Mouse (Mus musculus) layer of hippocampus, adult 9-11 months (tissue): ENCODE data around the gene Acot9.

Experiments used
- DNase-seq: peaks from one replicate; pipeline ENCODE4 v3.0.0; 2022

The Acot9 gene

DNA sequence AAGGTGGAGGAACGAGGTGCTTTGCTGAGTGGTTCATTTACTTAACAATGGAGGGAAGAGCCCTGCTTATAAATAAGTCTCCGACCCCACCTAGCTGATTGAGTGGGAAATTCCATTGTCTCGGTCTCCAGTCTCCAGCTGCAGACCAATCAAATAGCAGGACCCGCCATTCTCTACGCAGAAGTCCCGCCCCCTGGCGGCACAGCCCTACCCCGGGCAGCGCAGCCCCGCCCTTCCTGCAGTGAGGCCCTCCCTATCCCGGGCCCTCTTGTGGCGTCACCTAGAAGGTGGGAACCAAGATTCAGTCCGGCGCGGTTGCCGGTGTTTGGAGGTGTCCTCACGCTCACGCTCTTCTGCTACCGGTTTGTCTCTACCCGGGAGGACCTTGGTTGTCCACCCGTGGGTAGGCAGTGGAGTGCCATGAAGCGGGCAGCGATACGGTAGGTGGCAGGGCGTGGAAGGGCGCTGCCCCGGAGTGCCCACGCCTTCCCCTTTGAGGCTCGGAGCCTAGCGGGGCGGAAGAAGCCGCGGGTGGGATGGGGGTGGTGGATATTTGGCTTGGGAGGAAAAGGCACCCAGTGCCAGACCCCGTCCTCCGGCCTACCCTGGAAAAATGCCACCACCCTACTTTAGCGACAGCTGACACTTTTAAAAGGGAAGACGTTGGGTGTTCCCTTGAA lies at the start of gene Acot9:
Acot9 (plus strand) TSS at position 209 of the 680 bp plus-strand sequence.
- peak; percentile 94 for DNase-seq

DNA sequence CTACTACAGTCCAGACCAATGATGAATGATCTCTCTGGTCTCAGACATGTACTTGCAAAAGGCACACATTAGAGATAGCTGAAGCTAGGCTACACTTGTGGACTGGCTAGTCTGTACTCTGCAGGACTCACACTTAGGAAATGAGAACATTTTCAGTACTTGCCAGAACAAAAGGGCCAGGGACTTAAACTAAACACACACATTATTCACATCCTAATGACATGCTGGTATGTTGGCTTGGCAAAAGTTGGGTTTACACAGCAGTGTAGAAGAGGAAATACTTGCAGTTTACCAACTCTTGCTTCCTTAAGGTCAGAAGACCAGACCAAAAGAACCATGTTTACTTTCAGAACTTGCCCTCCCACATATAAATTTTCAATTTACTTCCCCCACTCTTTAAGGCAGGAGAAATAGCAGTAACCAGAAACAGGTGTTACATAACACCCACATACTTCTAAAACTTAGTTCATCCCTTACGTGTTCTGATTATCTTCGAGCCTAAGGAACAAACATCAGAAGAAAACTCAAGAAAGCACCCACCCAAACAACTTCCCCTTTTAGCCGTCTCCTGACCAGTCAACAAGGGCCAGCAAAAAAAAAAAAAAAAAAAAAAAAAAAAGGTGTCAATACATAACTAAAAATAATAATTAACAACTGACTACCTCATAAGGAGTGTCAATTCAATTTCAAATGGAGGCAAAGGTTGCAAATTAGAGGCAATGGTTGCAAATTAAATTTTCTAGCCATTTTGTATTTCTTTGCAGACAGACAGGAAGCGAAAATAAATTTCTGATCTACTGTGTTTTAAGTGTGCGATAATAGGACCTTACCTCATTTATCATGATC lies 47.7 kb upstream of the Acot9 start:
- no peak for DNase-seq

DNA sequence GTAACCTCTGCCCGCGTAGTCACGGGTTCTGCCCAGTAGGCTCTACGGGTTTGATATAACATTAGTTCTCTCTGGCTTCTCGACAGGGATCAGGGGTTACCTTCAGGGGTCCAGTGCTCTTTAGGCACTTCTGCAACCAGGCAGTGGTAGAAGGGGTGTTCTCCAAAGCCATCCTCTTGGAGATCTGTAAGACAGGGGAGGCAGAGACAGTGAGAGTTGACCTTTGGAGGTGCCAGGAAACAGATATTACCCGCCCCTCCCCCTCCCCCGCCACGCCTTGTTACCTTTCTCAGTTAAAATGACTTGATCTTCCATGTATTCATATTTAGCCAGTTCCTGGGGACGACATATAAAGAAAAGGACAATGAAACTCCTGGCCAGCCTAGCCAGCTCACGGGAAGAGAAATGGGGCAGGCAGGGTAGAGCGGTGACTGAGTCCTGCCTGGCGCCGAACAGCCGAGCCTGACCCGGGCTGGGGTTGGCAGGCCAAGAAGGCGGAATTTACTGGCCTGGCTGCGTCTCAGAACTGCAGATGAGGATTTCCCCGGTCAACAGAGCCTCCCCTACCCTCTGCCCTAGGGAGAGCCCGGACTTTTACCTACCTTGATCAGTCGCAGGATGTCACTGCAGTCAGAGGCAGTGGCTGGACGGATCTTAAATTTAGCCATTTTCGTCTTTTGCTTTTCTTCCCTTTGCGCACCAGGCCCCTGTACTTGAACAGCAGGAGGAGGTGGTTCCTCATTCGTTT lies 46.6 kb upstream of the Acot9 start:
- no peak for DNase-seq

DNA sequence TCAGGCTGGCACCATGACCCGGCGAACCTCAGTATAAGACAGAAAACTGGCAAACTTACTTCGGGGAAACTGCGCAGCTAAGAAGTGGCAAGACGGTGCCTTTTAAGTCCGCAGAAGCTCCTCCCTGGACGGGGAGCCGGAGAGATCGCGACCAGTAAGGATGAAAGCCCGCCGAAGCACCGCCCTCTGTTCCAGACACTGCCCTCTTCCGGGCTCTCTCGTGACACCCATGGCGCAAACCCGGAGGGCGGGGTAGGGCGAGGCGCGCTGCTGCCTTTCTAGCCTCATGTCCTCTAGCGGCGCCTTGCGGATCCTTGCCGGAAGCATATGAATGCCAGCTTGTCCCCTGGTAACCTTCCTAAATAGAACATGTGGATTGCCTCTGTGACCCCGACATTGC lies 46.0 kb upstream of the Acot9 start, which contains the start of gene Sat1:
Sat1 (minus strand) TSS at position 179 of the 400 bp plus-strand sequence.
- peak; percentile 94 for DNase-seq

DNA sequence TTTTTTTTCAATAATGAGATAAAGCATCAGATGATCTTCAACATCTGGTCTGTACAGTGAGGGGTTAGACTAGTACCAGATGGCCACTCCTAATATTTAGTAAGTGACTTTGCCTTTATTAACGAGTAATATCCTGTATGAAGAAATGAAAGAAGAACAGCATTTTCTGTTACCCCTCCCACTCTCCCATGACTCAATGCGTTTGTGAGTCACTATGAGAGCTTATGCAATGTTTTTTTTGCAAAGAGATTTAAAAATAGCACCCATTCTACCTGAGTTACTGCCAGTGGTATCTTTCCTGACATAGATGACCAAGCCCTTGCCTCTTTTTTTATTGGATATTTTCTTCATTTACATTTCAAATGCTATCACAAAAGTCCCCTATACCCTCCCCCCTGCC lies 44.0 kb upstream of the Acot9 start:
- no peak for DNase-seq

DNA sequence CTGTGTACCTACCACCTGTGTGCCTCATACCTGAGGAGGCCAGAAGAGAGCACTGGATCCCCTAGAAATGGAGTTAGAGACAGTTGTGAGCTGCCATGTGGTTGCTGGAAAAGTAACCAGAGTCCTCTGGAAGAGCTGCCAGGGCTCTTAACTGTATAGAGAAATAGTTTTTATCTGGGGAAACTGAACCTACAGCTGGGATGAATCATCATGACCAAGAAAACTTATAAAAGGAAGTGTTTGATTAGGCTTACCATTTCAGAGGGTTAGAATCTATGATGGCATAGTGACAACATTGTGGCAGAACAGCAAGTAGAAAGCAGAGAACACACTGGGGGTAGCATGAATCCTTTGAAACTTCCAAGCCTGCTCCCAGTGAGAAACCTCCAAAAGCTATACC lies 5.4 kb upstream of the Acot9 start:
- DNase-seq, result no peak

DNA sequence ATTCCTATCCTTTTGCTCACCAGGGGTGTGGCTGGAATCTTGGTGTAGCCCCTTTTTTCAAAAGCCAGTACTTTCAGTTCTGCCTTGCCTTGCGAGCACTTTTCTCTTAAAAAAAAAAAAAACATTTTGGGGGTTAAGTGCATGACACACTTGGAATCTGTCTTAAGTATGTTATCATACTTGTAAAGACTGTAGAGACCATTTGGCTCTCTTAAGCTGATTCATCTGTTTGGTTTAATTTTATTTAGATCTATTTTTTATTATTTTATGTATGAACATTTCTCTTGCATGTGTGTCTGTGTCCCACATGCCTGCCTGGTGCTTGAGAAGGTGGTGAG lies 641 bp downstream of the Acot9 start:
- no peak for DNase-seq

DNA sequence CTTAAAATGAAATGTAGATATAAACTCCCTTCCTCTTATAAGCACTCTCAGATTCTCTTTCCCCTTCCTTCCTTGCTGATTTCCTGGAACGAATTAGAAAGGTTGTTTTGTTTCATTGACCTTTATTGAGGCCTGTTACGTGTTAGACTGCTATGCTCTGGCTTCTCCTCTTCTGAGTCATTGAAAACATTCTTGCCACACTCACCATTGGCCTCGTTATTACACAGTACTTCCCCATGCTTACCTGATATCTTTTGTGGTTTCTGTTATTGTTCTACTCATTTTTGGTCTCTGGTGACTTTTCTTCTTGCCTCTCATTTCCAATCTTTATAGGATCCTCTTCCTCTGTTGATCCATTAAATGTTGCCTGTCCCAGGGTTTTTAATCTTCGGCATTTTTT lies 16.2 kb downstream of the Acot9 start:
- DNase-seq, result no peak

DNA sequence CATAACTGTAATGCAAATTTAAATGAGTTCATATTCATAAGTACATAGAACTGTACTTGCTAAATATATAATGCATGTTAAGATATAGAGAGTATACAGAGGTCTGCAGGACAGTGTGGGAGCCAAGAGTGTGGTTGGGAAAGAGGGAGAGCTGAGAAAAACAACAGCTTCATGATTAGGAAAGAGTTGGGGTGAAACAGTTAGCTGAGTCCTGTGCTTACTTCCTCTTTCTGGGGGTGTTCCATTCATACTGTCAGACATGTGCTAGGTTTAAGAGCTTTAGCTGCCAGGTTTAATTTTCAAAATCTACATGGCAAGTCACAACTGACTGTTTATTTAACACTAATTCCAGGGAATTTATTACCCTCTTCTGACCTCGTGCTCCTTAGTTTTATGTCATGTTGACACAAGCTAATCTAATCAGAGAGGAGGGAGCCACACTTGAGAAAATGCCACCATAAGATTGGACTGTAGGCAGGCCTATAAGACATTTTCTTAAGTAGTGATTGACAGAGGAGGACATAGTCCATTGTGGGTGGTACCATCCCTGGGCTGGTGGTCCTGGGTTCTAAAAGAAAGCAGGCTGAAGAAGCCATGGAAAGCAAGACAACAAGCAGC lies 18.3 kb downstream of the Acot9 start:
- no peak for DNase-seq

DNA sequence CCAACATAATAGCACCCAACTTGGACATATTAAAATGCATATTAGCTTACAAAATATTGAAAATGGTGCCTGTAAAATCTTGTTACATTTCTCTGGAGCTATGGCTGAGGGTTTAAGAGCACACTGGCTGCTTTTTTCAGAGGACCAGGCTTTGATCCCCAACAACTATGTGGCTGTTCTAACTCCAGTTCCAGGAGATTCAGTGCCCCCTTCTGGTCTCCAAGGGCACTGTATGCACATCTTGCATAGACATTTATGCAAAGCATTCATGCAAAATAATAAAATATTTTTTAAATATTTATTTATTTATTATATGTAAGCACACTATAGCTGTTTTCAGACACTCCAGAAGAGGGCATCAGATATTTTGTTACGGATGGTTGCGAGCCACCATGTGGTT lies 44.1 kb downstream of the Acot9 start:
- DNase-seq, result no peak

DNA sequence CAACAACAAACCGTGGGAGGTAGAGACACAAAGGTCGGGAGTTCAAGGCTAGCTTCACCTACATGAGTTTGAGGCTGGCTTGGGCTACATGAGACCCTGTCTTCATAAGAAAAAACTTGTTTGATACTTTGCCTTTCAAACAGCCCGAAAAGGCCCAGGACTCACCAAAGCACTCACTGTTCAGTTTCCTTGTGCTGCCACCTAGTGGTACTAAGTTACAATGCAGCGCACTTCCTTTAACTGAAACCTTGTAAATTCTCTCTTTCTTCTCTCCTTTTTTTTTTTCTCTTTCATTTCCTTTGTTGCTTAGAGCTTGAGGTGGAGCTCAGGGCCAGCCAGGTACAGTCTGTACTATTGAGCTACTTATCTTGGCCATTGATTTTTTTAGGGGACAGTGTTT lies 55.8 kb downstream of the Acot9 start:
- no peak for DNase-seq

DNA sequence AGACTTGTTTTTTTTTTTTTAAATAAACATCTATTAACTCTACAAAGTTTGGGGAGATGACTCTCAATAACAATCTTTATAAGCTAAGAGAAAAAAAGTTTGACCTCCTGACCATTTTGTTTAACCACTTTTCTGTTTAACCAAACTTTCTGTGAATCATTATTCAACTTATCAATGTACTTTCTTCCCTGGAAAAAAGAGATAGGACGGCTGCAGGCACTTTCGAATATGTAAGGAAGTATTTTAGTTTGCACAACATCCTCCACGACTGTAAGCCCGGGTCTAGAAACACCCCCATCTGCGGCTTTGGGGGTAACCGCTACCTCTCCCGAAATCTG lies 75.3 kb downstream of the Acot9 start:
- no peak for DNase-seq

DNA sequence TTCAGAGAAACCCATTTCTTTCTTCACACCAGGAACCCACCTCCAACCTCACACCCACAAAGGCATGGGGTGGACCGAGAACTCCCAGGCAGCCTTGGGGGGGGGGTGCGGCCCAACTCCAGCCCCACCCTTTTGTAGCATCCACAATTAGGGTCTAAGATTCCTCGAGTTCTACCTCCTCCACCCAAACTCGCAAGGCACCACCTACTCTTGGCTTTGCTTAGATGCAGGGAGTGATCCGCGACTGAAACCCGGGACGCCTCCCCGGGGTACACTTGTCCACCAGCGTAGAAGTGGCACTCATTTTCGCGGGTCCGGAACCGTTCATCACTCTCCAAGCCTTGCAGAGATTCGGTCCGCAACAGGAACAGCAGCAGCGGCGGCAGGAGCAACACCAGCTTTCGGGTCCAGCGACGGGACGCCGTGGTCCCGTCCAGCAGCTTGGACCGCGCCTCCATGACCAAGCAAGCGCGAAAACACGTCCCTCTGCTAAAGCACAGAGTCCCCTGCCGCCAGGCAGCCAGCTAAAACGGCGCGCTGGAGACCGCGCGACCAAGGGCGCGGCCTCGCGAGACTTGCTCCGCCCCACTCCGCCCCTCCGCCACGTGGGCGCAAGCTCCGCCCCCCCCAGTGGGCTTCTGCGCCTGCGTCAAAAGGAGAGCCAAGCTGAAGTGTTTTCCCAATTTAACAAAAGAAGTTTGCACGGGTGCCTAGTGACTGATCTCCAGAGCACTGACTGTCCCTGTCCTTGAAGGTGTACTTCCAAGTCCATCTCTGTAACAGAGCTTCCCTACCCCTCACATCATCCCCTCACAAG lies 75.9 kb downstream of the Acot9 start:
- peak; percentile 52 for DNase-seq

DNA sequence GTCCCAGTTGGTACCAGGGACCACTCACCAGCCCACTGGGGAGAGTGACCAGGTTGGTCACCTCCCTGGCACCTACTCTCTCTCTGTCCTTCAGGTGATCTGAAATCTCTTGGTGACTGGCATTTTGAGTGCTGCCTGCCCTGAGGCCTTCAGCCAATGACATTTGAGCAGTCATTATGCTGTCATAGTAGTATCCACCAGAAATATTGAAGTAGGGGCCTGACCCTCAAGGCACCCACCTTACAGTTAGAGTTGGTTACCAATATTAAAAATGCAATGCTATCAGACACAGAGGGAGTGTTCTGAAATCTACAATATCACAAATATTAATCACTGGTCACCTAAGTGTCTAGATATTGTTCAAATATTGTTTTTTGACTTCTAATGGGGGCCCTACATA lies 78.4 kb downstream of the Acot9 start, which contains the start of gene Prdx4:
Prdx4 (minus strand) TSS at position 101 of the 400 bp plus-strand sequence.
- DNase-seq, result no peak

DNA sequence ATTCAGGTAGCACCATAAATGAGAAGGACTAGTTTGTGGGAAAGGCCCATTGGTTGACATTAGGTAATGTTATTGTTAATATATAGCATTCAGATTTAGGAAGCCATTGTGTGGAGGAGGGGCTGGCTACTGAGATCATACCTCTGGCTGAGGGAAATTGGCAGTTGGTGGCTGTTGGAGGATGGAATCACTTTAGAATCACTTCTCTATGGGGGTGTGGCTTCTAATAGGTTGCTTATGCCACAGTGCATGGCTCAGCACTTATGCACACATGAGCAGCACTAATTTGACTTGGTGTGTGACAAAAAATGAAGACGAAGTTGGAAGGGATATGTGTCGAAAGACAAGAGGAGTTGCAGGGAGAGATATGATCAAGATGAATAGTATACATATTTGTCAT lies 84.0 kb downstream of the Acot9 start:
- DNase-seq, result no peak
